Mouse (Mus musculus) T-helper 1 cell (primary cell): ENCODE measurements around the gene Fdps.

Source experiments
- in situ Hi-C: fragments of 300-600 bp; cut with MboI, MseI; formaldehyde crosslinking; loops from one replicate; pipeline ENCODE4 v1.15.1; 2025; ENCODE audit warnings: high pct_unique_total_duplicates

Fdps gene

DNA sequence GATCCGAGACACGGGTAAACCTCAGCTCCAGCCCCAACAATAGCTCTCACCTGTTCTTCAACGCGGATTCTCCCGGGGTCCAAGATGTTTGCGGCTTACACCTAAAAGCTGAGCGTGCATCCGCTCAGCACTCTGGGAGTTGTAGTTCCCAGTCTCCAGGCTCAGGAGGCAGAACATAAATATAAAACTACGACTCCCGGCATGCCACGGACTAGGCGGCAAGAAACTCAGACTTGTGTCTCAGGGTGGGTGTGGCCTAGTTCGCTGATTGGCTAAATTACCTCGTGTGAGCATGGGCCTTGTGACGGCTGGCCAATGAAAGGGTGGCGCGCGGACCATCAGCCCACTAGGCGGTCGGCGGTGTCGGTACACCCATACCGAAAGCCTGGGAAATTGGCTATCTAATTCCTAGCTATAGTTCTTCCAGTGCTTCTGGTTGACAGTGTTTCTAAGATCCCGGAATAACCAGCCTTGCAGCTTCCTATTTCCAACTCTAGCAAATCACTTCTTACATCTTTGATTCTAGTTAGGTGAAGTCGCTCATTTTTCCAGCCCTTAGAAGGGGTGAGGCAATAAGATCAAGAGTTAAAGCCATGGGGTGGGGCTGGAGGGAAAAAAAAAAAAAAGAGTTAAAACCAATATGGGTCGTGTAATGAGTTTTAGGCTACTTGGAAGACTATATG lies at the start of gene Fdps:
Gene Fdps (minus strand): TSS at position 148 of the 683 bp plus-strand sequence.
- in situ Hi-C loops: no loop called here

DNA sequence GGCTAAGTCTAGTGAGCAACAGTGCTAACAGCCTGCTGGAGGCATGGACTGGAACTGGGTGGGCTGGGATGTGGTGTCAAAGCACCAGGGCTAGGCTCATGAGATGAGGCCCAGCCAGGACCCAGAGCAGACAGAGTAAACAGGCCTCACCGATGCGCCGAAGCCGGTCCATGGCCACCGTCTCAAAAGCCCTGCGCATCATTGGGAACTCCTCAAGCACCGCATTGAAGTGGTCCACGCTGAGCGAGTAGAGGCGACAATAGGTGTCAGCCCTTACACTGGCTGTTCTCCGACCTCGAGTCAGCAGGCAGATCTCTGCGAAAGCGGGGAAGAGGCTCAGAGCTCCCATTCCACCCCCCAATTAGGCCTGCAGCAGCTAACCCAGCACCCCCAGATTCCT lies 46.8 kb upstream of the Fdps start:
- in situ Hi-C loops: no loop called here

DNA sequence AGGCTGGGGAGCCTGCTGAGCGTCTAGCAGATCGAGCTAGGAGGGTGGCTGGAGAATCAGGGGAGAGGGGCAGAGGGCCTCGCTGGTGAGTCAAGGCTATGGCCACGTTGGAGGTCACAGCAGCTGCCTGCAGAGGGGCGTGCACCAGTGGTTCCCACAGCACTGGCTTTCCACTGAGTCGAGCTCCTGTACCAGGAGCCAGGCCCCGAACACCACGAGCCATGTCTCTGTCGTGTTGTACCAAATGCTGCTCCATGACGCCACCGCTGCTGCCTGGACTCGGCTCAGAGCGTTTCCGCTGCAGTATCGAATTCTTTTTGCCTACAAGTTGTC lies 46.2 kb upstream of the Fdps start:
- in situ Hi-C loops: no loop called here

DNA sequence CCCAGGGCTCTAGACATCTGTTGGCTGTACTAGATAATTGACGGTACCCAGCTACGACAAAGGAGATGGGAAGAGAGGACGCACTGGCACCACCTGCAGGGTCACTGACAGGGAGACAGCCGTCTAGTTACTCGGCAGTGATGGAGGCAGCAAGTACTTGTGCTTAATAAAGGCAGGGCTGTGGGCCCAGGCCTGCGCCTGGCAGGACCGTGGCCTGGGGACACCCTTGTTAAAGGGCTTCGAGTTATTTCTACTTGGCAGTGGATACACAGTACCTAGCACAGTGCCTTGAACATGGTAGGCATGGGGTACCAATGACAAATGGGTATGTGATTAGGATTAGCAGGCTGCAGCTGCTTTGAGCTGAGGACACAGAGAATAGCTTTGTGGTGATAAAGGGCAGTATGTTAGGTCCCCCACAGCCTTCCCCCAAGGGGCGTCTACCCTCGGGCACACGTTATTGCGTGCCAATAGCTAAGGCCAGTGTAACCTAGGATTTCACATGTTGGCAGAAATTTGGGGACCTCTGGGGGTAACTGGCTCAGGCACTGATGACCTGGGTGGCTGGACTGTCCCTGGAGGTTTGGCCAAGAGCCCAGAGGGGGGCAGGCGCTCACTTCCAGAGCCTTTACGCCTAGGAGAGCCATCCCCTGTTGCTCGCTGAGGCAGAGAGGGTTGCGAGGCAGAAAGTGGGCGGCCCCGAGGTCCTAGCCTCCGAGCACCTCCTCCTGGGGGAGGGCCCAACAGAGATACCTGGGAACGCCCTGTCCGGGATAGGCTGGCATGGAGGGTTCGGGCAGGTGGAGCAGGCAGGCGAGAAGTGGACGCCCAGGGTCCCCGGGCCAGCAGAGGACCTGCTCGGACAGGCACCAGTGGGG lies 45.6 kb upstream of the Fdps start:
- in situ Hi-C loops: no loop called here

DNA sequence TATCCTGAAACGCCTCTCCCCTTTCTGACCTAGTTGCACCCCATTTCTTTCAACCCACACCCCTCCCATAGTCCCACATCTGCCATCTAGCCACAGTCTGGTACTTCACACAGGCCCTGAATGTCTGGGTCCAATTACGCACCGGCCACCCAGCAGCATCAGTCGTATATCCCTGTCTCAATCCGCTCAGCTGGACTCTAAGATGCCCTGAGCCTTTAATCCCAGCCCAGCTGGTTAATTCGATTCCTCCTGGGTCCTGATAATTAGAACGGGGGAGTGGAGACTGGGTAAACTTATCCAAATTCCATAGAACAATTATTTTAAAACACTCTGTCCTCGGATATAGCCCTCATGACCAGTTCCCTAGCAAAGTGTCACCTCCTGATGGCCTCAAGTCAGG lies 43.8 kb upstream of the Fdps start:
- in situ Hi-C loops: no loop called here

DNA sequence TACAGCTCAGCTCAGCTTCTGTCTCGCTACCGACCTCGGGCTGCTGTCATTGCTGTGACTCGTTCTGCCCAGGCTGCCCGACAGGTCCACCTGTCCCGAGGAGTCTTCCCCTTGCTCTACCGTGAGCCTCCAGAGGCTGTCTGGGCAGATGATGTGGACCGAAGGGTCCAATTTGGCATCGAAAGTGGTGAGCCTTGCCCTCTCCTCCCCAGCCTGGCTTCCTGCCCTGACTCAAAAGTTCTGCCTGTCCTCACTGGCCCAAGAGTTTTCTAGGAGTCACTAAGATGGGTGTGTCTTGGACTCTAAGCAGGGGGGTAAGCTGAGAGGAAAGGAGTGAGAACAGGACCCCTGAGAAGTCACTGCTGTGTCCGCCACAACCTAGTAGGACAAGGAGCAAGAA lies 43.1 kb upstream of the Fdps start:
- in situ Hi-C loops: no loop called here

DNA sequence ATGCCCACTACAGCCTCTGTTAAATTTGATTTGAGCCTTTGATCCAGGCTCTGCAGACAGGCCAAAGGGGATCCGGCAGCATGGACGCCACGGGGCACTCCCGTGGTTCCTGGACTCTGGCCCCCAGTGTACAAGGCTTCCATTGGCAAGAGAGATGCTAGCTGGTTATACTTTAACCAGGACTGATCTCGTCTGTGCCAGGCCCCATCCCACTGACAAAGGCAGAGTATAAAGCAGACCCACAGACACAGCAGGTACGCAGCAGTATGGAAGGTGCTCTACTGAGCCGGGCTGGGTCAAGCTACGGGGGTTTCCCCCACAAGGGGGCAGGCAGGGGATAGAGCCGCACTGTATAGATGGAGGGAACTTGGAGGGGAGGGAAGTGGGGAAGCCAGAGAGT lies 34.6 kb upstream of the Fdps start:
- in situ Hi-C loops: no loop called here

DNA sequence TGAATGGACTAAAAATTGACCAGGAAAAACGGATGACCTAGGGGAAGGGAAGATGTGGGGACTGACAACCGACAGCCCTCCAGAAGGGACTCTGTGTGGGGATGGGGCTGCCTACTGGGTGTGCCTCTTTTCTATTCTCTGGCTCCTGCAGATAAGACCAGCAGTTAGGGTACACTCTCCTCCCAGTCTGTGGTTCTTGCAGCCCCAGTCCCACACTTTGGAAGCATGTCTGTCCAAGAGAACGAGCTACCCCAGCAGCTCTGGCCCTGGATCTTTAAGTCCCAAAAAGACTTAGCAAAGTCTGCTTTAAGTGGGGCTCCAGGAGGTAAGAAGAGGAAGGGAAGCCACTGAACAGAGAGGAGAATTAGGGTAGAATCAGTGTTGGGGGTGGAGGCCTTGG lies 34.2 kb upstream of the Fdps start, which contains the start of gene Pklr:
Gene Pklr (plus strand): TSS at position 185 of the 400 bp plus-strand sequence.
- in situ Hi-C loops: no loop called here

DNA sequence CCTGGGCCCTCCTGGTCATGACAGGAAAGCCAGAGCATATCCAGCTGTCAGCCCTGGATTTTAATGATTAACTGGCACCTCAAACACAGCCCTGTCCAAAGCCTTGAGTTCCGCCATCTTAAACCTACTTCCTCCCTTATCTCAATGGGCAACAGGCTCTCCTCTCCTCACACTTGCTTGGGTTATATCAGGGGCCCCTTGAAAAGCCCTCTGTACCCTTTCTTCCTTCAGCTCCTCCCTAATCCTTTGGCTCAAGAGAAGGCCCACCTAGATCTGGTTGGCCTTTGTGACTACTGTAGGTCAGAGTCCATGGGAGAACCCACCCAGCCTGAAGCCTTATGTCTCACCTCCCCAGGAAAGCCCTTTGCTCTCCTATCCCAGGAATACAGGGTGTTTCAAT lies 32.0 kb upstream of the Fdps start:
- in situ Hi-C loops: no loop called here

DNA sequence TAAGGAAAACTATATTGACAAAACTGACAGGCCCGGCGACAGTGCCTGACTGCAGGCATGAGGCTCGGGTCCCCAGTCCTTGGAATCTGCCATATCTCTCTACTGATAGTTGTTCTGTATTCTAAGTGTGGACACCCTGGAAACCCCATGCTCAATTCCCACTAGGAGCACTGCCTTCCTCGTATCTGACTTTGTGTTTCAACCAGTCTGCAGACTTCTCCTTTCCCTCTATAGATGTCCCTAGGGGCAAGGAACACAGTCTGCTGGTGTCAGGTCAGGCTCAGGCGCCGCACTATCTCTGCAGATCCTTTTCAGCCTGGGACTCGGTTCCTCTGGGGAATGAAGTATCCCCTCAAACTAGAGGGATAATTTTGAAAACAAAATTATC lies 31.3 kb upstream of the Fdps start:
- in situ Hi-C loops: no loop called here

DNA sequence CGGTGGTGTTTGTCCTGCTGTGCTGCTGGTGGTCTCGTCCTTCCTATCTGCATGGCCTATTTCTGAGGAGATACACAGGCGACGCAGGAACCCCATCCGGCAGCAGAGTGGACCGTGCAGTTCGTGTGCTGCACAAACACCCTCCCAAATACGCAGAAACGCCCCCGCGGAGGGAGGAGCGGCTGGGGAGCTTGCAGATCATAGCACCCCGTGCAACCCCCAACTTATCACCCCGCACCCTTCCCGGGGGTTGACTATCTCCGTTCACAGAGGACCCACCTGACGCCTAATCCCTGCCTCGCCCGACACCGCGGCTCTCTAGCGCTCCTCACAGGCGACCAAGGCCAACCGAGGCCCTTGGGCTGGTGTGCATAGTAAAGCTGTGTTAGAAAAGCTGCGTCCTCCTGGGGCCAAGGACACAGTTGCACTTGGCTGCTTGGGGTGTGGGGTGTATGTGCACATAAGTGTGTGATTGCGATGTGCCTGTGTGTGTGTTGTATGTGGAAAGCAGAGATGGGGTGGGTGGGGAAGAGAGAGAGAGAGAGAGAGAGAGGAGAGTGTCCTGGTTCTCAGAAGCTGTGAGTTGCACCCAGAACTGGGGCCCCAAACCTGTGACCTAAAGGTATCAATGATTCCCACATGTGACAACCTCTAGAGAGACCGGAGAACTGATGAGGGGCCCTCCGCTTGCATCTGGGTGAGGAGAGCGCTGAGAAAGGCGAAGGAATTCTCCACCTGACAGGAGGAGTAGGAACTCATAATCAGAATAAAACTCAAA lies 30.7 kb upstream of the Fdps start:
- in situ Hi-C loops: no loop called here

DNA sequence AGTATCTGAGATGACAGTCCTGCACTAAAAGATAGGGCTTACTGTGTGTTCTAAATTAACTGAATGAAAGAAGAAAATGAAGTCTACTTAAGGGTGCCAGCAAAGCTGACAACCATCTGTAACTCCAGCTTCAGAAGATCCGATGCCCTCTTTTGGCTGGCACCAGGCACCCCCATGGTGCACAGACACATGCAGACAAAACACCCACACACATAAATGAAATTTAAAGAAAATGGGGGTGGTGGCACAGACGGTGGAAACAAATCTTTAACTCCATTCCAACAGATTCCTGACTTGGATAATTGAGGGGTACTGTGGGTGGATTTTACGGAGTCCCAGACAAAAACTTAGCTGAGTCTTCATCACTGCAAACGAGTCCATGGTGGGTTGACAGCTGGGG lies 30.1 kb upstream of the Fdps start:
- in situ Hi-C loops: no loop called here

DNA sequence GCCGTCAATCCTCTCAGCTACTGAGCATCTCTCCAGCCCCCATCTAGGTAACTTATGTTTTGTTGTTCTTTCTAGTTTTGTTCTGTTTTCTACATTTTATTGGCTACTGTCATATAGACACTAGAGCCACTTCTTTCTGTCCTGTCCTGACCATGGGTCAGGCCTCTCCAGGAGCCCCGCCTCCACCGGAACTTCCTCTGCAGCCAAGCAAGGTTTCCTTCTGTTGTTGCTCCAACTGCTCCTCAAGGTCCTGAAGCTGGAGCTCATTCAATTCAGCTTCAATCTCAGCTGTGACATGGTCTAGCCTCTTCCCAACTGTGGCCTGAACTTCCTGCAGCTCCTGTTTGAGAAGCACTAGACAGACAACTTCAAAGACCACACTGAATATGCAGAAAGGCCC lies 28.1 kb upstream of the Fdps start:
- in situ Hi-C loops: no loop called here

DNA sequence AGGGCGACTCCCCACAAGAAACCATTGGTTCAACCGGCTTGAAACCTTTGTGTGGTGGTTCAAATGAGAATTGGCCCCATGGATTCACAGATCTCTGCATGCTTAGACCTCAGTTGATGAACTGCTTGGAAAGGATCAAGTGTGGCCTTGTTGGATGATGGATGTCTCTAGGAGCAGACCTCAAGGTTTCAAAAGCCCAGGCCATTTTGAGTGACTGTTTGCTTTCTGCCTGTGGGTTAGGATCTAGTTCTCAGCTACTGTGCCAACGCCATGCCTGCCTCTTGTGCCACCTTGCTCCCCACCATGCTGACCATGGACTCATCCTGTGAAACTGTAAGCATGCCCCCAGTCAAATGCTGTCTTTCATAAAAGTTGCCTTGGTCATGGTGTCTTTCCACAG lies 24.2 kb upstream of the Fdps start:
- in situ Hi-C loops: no loop called here

DNA sequence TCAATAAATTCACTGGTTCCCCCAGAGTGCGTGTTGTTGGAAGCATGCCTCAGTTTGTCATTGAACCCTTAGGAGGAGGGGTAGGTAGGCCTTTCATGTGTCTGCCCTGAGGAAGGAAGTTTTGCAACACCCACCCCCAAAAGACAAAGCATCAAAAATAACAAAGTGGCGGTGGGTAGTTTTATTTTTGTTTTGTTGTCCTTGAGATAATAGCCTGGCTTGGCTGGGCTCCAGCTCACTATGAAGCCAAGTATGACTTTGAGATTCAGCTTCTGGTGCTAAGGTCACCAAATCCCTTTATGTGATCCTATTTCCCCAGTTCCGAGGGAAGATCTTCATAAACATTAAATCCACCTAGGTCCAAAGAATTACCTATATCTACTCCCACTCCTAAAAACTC lies 22.5 kb upstream of the Fdps start:
- in situ Hi-C loops: no loop called here

DNA sequence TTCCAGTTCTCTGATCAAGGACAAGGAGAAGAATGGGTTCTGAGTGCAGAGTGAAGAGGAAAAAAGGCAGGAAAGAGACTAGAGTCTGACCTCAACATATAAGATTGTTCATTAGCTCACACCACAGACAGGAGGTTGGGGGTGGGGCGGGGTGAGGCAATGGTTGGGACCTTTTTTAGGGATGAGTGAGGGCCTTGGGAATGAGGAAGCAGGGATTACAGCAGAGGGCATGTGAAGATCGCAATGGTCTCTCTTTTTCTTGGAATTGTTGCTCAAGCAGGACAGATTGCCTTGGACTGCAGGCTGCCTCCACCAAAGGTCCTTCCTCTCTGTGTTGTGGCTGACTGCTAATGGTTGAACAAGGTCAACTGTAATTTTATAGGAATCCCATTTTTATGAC lies 21.6 kb upstream of the Fdps start:
- in situ Hi-C loops: no loop called here

DNA sequence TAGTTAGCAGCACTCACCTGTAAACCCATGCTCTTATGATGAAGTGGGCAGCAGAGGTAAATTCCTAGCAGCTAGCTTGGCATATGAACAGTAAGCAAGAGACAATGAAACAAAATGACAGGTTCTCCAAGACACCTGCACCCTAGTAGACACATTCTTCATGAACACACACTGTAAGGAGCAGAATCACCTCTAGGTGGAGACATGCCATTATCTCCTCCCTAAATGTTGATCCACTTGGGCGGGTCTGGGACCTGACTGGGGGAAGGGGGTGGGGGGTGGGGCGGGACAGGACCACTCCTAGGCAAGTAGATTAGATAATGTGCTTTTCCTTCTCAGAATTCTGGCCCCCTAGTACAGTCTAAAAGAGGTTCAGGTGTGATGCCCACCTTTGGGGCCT lies 13.8 kb upstream of the Fdps start:
- in situ Hi-C loops: no loop called here

DNA sequence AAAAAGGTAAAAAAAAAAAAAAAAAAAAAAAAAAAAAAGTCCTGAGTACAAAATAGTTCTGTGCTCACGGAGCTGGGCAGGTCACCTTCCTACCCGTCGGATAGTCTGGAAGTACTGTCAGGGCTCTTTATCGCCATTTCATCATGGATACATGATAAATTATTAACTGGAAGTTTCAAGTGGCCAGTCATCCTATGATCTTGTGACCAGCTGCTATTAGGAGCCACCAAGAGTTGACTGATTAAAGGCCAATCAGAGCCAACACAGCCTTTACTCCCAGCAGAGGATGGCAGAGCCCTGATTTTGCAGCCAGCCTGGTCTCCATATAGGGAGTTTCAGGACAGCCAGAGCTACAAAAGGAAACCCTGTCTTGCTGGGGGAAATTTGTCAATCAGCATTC lies 11.3 kb upstream of the Fdps start:
- in situ Hi-C loops: no loop called here

DNA sequence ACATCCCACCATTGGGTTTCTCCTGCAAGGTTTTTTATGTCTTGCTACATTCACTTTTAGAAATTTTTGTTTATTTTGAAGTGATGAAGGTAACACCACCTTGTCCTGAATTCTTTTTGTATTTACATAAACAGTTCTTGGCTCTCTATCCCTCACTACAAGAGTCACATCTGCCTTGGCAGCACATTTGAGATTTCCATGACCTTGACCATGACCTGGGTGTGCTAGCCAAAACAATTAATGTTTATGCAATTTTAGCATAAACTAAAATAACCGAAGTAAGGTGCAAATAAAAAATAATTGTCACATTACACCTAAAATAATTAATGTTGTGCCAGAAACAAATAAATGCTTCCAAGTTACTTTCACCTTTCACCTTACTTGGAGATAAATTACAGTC lies 6.4 kb upstream of the Fdps start:
- in situ Hi-C loops: no loop called here

DNA sequence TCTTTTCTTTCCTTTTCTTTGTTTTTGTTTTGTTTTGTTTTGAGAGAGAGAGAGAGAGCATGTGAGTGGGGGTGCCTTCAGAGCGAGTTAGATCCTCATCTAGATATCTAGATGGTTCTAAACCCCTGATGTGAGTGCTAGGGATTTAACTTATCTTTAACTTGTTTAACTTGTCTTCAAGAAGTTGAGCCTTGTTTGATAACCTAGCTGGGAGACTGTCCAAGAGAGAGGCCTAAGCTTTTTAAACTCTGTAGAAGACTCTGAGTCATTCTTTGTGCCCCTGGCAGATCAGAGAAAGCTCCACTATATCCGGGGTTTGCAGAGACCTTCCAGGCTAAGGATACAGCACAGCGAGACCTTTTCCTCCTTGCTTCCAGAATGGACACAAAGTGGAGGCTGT lies 5.8 kb upstream of the Fdps start:
- in situ Hi-C loops: no loop called here

DNA sequence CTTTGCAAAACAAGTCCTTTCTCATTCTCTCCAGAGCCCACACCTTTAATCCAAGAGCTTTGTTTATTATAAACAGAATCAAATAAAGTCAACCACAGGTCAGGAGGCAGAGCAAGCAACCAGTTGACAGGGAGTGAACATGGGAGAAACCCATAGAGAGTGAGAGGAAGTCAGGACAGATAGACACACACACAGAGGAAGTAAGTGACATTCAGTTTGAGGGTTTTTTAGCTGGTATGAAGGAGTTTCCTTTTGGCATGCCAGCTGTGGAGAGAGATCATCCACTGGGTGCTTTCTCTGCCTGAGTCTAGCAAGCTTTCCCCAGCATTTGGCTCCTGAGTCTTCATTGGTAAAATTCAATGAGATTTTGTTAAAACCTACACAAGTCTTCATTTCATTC lies 5.1 kb upstream of the Fdps start:
- in situ Hi-C loops: no loop called here

DNA sequence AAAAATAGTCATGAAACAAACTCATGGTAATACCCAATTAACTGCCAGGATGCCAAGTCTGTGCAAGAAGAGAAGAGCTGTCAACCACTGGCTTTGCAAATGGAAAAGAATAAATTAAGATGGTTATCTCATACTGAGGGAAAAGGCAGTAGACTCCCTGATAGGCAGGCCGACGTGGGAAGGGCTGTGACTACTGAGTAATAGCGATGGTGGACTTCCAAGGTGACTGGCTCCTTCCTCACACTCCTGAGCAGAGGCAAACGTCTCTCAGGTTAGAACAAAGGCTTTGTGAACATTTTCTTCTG lies 1.5 kb upstream of the Fdps start:
- in situ Hi-C loops: no loop called here
